Mouse (Mus musculus): Measurements from ENCODE around the gene Ppp1cc.
"Not testable (repeated sequence)": the region's sequence is repeated elsewhere in the genome, so short reads cannot be mapped to it uniquely, and the experiment has no call there.

DNA sequence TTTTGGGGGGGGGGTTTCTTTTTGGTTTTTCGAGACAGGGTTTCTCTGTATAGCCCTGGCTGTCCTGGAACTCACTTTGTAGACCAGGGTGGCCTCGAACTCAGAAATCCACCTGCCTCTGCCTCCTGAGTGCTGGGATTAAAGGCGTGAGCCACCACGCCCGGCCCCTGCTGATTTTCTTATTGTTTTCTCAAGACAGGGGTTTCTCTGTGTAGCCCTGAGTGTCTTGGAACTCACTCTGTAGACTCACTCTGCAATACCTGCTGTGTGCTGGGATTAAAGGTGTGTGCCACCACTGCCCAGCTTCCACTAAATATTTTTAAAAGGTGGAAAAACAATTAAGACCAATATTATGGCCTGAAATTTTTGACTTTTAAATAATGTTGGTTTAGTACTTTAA lies 5.6 kb upstream of the Ppp1cc start:
- TF ChIP-seq CTCF (IDR thresholded peaks at IDR 0.05; ENCODE audit: extremely low read depth, insufficient read depth, insufficient read length, insufficient replicate concordance); POLR2A (IDR thresholded peaks at IDR 0.05; ENCODE audit: low read depth, low read length): not testable (repeated sequence)
